Mouse (Mus musculus) cerebral cortex, adult 2 months (tissue): ENCODE data around the gene Lcmt1.

Experiments used
- WGBS: fragments of 180-500 bp; shearing (Covaris S2); methylation state at CpG from one replicate; pipeline ENCODE4 v1.1.7; 2018; 5-methylcytosine and 5-hydroxymethylcytosine counted together

The Lcmt1 gene

GRCm38 (mm10) chr7:123369759-123370481 lies at the start of gene Lcmt1, which contains the start of gene Arhgap17:
Gene Lcmt1 (plus strand): TSS chr7:123369784.
Gene Arhgap17 (minus strand): TSS chr7:123369915.
- under 1% methylated on average over 64 of the region's 64 CpGs for whole genome bisulfite sequencing

GRCm38 (mm10) chr7:123322452-123323121 lies 47.0 kb upstream of the Lcmt1 start:
- WGBS, result 62% methylated on average over 13 of the region's 13 CpGs

- WGBS, result 78% methylated on average over 2 of the region's 2 CpGs
Measured at GRCm38 (mm10) chr7:123323388-123323787, 46.2 kb upstream of the Lcmt1 start.

DNA sequence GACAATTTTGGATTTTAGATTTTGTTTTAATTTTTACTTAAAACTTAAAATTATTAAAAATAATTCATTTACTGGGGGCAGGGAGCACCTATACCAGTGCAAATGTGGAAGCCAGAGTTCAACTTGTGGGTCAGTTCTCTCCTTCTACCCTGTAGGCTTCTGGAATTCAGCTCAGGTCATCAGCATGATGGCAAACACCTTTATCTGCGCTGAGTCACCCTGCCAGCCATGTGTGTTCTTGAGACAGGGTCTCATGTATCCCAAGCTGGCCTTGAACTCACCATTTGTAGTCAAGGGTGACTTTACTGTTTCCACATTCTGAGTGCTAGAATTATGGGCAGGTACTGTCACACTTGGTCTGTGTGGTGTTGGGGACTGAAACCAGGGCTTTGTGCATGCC lies 45.5 kb upstream of the Lcmt1 start:
- WGBS, result 100% methylated on average over 1 of the region's 1 CpGs

DNA sequence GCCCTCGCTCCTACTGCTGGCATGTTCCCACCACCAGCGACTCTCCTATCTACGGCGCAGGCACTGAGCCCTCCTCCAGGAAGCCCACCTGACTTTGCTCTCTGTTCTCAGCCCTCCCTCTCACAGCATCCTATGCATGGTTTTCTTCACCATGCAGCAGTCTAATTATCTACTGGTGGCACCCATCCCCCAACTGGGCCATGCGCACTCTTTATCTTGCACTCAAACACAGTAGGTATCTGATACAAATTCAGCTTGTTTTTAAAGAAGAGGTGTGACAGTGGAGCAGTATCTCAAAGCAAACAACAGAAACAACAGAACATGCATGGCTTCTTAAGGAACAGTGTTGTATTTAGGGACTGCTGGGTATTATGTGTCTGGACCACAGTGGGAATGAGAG lies 43.5 kb upstream of the Lcmt1 start:
- WGBS, result 84% methylated on average over 5 of the region's 5 CpGs

- 81% methylated on average over 4 of the region's 4 CpGs for WGBS
Measured at GRCm38 (mm10) chr7:123326901-123327300, 42.7 kb upstream of the Lcmt1 start.

- 36% methylated on average over 4 of the region's 4 CpGs for WGBS
Measured at GRCm38 (mm10) chr7:123327909-123328308, 41.7 kb upstream of the Lcmt1 start.

GRCm38 (mm10) chr7:123330506-123330905 lies 39.1 kb upstream of the Lcmt1 start:
- WGBS, result 82% methylated on average over 9 of the region's 9 CpGs

DNA sequence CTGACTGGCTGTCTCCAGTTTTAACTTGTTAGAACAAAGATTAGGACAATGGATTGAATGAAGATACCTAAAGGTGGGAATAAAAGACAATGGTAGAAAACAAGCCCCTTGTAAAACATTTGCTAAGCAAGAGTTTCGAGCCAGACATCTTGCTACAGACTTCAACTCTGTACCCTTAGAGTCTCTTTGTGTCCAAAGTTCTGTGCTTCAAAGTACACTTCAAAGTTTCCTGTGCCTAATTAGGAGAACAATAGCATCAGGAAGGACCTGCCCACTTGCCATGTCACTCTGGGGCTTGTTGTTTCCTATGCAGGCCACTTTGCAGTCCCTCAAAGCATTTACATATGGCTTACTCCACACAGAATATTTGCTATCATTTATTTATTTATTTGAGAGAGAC lies 33.3 kb upstream of the Lcmt1 start:
- 77% methylated on average over 1 of the region's 1 CpGs for WGBS

DNA sequence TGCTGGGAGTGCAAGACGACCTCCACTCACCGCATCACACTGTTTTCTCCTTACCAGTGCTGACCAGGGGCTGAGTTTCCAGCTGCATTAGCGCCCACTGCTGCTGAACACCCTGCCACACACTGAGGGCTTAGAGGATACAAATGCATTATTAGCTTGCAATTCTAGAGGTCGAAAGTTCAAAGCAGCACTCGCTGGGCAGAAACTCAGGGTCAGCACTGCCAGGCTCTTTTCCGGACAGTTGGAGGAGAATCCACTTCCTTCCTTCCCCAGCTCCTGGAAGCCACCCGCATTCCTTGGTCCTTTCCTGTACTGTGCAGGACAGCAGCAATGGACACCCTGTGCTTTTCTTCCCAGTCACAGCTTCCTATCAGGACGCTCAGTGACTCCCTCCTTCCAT lies 31.2 kb upstream of the Lcmt1 start:
- WGBS, result 79% methylated on average over 8 of the region's 8 CpGs

- 56% methylated on average over 5 of the region's 5 CpGs for WGBS
Measured at GRCm38 (mm10) chr7:123341896-123342295, 27.7 kb upstream of the Lcmt1 start.

DNA sequence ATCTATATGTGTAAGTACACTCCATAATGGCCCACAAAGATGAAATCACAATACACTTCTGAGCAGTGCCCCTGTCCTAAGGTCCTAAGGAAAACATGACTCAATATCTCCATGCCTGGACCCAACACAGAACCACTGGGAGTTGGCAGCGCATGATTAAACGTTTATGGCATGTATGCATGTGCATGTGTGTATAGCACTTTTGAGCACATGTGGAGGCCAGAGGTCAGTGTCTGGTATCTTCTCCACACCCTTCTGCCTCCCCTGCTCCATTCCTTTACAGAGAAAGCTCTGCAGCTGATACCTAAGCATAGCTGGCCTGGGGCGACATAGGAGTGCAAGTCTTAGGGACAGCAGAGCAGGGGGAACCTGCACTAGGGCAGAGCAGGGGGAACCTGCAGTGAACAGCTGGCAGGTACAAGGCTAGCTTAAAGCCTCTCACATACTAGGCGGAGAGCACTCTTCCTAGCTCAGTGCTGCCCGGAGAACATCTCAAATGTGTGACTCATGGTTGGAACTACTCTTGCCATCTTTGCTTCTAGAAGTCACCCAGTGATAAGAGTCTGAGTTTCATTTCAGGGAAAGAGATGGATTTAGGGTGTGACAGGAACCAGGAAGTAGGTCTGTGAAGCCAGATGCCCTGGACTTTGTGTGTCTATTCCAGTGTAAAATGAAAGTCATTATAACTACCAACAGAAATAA lies 25.4 kb upstream of the Lcmt1 start:
- WGBS, result 86% methylated on average over 5 of the region's 5 CpGs

GRCm38 (mm10) chr7:123345041-123345544 lies 24.5 kb upstream of the Lcmt1 start:
- WGBS, result 88% methylated on average over 3 of the region's 3 CpGs

- 61% methylated on average over 7 of the region's 7 CpGs for WGBS
Measured at GRCm38 (mm10) chr7:123346631-123347290, 22.8 kb upstream of the Lcmt1 start.

DNA sequence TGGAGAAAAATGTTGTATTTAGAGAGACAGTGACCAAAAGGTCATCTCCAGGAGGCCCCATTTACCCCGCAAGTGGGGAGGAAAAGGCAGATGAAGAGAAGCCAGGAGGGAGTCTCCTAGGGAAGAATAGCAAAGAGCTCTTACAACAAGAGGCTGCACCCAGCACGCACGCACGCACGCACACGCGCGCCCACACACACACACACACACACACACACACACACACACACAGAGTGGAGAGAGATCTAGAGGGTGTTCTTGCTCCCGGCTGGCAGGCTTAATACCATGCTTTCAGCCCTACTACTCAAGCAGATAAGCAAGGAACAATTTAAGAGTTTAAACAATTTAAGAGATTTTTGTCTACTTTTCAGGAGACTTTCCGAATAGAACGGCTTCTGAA lies 19.8 kb upstream of the Lcmt1 start:
- WGBS, result 66% methylated on average over 11 of the region's 11 CpGs

GRCm38 (mm10) chr7:123350243-123350642 lies 19.3 kb upstream of the Lcmt1 start:
- WGBS, result 55% methylated on average over 2 of the region's 2 CpGs

GRCm38 (mm10) chr7:123353081-123353480 lies 16.5 kb upstream of the Lcmt1 start:
- 96% methylated on average over 4 of the region's 4 CpGs for WGBS

- WGBS, result 90% methylated on average over 5 of the region's 5 CpGs
Measured at GRCm38 (mm10) chr7:123353879-123354278, 15.7 kb upstream of the Lcmt1 start.

- 85% methylated on average over 5 of the region's 5 CpGs for WGBS
Measured at GRCm38 (mm10) chr7:123354392-123354791, 15.2 kb upstream of the Lcmt1 start.

DNA sequence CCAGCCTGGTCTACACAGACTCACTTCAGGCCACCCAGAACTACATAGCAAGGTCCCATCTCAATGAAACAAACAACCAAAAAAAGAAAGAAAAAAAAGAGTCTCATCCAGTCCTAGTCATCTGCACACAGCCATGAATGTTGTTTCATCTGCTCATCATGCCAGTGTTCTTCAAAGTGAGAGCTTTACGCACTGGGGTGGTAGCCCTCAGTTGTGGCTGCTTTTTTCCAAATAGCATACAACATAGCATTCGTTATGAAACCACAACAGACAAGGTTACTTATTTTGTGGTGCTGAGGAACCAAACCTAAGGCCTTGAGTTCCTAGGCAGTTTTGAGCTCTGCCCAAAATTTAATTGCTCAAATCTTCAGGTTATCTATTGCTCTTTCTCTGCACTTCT lies 14.7 kb upstream of the Lcmt1 start:
- 81% methylated on average over 2 of the region's 2 CpGs for WGBS

DNA sequence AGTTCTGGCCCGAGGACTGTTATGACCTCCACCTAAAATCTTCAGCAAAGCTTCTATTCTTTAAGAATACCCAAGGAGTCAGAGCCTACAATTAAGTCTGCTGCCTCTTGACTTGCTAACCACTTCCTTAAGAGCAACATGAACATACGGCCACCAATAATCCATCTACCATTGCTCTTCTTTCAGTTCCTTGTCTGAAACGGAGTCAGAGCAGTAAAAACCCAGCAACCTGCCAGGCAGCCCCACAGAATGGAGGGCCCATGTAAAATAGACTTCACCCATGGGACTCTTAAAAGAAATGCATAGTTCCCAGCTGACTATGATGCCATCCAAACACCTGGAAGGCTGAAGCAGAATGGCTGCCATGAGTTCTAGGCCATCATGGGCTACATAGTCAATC lies 13.4 kb upstream of the Lcmt1 start:
- 86% methylated on average over 3 of the region's 3 CpGs for WGBS

GRCm38 (mm10) chr7:123359101-123359500 lies 10.5 kb upstream of the Lcmt1 start:
- 69% methylated on average over 7 of the region's 7 CpGs for WGBS
